Mouse (Mus musculus) retina, postnatal 7 days (tissue): ENCODE measurements around the gene Sumo3.

Experiments used
- DNase-seq: peaks from one replicate; pipeline ENCODE4 v3.0.0-alpha.2; 2012; ENCODE audit warnings: low read depth, low spot score

Sumo3 gene

DNA sequence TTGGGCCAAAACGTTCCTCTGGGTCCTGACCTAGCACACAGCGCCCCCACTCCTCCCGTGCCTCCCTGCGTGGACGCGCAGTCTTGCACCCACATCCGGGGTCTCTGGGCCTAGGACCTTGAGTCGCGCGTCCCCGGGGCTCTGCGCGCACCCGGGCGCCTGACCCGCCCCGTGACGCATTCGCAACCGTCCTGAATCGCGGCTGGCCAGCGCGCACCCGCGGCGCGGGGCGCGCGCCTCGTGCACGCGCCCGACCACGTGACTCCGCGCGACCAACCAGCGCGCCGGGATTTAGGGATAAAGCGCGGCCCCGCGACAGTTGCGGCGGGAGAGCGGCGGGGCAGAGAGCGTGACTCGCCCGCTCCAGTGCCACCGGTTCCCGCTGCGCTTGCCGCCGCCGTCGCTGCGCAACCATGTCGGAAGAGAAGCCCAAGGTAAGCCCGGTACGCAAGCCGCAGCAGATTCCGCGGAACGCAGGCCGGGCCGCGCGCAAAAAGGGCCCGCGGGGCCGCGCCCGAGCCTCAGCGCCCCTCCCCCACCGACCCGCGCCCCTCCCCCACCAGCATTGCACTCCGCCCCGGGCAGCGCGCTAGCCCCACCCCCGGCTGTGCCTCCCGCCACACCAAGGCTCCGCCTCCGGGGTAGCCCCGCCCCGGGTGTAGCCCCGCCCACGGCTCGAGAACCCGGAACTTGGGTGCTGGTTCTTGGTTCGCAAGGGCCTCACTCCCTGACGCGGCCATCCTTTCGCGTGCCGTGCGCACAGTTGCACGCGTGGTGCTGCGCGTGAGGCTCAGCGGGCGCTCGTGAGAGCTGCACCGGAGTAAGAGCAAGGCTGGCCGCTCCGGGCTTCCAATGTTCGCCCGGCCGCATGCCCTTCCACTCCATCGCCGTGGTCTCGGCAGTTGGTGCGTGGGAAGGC lies at the start of gene Sumo3, which contains the start of gene Gm49325:
Gene Sumo3 (plus strand): TSS at position 190 of the 919 bp plus-strand sequence.
Gene Gm49325 (plus strand): TSS at position 290 of the 919 bp plus-strand sequence.
- peak; percentile 85 for DNase-seq

DNA sequence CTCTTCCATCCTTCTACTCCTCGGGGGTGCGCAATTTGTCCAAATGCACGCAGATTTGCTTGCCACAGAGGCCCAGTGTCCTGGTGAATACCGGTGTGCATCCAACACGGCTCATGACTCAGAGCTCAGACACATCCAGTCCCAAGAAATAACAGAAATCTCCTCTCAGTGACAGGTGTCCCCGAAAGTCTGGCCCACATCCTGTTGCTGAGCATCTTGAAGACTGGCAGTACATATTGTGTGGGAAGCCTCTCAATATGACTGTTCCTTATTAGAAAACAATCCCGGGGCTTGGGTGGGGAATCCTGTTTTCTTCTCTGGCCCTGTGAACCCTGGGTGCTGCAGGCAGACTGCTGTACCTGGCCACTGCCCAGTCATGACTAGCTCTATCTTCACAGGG lies 49.3 kb upstream of the Sumo3 start:
- DNase-seq, result no peak

DNA sequence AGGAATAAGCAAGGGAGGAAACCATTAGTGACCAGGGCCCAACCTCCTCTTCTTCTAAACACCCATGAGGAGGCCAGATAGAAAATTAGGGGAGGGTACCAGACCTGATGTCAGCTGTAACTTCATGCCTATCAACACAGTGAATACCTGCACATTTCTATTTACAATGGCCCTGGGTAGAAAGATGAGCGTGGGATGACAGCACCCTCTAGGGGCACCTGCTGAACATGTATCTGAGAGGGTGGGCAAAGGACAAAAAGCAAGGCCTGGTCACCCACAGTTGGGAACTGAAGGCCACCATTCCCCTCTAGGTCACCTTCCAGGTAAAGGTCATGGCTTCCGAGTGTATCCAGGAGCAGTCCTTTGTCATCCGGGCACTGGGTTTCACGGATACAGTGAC lies 48.3 kb upstream of the Sumo3 start:
- DNase-seq, result no peak

DNA sequence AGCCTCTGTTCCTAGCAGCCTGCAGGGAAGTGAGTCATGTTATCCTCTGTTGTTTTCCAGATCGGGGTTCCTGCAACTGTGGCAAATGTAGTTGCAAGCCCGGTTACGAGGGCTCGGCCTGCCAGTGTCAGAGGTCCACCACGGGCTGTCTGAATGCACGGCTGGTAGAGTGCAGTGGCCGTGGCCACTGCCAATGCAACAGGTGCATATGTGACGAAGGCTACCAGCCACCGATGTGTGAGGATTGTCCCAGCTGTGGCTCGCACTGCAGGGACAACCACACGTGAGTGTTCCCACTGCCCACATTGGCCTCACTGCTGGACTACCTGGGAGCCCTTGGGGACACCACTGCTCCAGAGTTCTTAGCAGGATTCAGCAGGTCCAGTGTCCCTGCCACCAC lies 45.8 kb upstream of the Sumo3 start:
- DNase-seq, result no peak

DNA sequence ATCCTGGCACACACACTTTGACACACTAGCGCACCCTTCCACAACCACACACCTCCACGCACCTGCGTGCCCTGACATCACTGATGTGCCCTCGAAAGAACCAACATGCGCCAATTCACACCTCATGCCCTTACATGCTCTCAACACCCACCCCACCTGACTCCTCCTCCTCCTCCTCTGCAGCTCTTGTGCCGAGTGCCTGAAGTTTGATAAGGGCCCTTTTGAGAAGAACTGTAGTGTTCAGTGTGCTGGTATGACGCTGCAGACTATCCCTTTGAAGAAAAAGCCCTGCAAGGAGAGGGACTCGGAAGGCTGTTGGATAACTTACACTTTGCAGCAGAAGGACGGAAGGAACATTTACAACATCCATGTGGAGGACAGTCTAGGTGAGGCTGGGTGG lies 45.1 kb upstream of the Sumo3 start:
- DNase-seq, result no peak

DNA sequence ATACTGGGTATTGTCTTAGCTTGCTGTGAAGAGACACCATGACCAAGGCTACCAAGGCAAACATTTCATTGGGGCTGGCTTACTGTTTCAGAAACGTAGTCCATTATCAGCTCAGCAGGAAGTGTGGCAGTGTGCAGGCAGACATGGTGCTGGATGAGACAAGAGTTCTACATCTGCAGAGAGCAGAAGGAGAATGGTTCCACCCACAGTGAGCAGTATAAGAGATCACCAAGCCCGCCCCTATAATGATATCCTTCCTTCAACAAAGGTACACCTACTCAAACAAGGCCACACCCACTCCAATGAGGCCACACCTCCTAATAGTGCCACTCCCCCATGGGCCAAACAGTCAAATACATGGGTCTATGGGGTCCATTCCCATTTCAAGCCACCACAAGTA lies 44.4 kb upstream of the Sumo3 start:
- no peak for DNase-seq

DNA sequence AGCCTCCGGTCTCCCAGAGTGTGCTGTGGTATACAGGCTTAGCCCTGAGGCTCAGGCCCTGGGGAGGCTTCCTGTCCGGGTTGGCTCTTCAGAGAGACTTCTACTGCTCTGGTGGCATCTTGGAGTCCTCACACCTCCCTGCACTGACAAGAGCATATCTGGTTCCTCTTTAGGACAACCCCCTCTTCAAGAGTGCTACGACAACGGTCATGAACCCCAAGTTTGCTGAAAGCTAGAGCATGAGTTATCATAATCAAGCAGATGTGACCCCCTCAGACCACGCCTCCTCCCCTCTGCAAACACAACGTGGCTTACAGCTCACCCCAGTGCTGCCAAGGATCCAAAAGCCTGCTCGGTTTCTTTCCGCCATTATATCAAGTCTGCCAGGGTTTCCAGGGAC lies 40.9 kb upstream of the Sumo3 start:
- no peak for DNase-seq

DNA sequence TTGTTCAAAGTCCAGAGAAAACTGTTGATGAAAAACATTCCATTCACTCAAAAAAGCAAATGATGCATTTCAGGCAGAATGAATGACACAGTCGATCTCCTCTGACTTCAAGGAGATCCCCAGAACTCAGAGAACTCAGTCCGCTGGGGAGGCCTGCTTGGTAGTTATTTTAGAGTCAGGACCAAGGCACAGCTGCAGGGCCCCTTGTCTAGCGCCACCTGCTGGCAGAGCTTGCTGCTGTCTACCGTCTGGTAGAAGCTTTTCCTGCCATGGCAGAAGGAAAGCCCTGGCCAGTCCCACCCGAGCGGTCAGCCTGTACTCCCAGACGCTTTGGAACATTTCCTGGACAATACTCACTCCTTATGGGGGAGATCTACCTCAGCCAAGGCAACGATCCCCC lies 39.2 kb upstream of the Sumo3 start:
- DNase-seq, result no peak

DNA sequence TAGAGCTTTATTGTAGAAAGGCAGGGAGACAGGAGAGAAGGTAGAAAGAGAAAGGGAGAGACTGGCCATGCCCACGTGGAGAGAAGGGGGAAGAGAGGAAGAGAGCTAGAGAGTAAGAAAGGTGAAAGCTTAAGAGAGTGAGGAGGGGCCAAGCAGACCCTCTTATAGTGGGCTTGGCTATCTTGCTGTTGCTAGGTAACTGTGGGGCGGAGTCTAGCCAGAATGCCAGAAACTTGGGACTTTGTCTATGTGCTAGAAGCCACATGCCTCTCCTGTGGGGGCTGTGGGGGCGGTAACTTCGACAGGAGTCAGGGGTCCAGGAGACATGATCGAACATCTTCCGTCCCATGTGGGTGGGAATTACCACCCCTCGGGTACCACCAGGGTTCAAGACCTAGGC lies 36.4 kb upstream of the Sumo3 start:
- DNase-seq, result no peak

DNA sequence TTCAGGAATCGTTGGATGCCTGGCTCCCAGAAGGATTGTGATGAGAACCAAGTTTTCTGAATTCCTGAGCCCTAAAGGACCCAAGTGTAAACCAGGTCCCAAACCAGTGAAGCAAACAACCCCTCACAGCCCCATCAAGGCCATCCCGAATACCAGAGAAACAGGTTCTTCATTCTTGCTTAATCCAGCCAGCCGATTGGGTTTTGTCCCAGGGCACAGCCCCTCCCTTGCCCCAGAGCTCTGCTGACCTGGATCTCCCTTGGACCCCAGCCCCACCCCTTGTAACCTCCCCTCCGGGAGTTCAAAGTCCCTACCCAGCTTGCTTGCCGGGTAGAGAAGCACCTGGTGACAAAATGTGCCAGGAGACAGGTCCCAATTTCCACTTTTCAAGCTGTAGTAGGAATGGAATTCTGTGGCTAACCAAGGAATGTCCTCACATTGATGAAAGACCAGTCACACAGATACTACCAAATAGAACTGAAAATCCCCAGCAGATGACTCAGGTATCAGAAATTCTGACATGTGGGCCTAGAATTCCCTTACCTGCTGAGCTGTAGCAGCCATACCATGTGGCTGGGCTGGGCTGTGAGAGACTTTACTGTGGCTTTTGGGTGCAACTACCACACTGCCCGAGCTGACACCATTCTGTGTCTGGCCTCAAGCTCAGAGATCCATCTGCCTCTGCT lies 35.8 kb upstream of the Sumo3 start:
- no peak for DNase-seq

DNA sequence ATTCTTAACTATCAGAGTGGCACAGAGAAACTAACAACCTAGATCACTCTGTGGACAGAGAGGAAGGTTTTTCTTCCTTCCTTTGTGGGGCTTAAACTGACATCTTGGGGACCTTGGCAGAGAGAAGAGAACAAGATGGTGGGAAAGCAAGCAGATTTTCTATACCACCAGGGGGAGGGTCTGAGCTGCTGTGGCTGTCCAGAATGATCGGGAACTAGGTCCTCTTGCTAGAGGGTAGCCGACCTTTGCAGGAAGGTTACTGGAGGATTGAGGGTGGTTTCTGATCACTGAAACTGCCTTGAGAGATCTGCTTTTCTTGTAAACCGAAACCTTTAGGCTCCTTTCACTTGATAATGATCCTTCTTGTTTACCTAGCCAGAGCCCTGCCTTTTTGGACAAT lies 33.7 kb upstream of the Sumo3 start:
- DNase-seq, result no peak

DNA sequence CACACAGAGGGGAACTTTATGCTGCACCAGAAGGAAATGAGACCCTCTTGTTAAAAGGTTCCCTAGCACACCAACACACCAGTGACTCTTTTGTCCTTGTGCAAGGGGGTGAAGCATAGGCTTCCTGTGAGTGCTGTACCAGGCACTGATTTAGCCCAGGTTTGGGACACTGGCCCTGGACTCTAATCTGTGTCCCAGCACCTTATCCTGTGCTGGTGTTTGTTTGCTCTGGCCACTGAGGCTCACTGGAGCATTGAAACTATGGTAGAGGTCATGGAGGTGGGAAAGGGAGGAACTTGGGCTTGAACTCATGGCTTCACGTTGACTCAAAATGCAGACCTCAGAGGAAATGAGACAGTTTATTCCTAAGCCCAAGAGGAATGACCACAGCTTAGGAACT lies 32.7 kb upstream of the Sumo3 start:
- no peak for DNase-seq

DNA sequence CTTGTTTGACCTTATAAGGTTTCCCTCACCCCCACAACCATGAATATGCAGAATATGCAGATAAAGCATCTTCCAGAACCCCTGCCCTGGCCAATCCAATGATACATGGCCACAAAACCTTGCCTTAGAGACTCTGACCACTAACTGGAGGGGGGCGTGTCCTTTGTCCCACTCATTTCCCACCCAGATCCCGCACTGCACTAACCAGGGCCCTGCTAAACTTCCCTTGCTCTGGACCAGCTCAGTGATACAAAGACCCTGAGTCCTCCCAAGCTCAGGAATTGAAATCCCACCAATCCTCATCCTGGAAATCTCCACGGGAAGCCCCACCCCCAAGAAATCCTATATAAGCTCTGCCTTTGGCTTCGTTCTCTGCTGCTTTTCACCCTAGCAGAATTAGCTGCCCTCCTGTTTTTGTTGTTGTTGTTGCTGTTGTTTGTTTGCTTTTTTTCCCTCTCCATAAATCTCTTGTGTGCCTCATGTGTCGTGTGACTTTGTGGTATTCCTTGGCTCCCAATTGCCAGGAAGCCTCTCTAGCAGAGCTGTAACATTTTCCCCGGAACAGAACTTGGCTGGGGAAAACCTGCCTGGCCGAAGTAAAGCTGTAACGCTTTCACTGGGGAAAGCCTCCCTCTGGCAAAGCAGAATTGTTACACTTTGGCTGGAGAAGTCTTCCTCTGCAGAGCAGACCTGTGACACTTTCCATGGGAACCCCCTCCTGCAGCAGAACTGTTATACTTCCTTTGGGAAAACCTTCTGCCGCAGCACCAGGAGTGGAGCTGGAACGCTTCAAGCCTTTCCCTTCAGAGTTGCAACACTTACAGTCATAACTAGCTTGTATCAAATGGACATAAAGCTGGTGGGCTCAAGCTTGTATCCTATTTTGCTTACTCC lies 25.6 kb upstream of the Sumo3 start:
- DNase-seq, result no peak

DNA sequence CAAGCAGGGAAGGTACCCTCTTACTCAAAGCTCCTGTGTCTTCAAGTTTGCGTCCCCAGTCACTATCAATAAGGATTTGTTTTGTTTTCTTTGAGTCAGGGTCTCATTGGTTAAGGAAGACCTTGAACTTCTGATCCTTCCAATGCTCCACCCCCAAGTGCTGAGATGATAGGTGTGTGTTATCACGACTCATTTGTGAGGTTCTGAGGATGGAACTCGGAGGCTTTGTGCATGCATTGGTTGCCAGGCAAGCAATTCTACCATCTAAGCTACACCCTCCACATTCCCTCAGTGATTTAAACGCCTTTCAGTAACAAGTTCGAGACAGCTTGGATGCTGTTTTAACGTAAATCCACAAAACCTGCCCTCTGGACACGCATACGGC lies 24.9 kb upstream of the Sumo3 start:
- DNase-seq, result no peak

DNA sequence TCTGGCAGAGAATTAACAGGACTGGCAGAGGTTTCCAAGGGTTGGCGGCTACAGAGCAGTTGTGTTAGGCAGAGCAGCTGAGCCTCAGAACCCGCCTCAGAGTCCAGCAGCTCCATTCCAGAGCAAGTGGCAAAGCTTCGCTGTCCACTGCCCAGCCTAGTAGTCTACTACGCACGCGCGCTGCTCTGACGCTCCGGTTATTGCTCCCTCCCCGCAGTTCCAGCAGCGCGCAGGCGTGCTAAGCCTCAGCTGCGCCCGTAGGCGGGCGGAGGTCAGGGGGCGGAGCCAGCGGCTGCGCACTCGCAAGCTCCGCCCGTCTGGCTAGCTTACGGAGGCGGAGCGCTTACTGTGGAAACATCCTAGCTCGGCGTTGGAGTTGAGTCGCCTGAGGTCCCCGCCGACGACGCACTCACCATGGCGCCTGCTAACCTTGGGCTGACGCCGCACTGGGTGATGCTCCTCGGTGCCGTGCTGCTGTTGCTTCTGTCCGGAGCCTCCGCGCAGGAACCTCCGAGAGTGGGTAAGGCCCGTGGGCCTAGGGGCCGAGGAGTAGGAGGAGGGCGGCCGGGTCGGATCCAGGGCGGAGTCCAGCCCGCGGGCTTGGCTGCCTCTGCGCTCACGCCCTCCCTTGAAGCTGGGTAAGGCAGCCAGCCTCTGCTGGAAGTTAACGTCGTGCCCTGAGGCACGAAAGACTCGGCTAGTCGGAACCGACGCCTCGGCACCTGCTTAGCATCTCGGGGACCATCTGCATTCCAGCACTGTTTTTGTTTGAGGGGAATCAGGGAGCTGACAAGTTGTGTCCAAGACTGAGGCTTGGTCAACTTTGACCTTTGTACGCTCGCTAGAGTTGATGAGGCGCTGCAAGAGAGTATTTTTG lies 24.3 kb upstream of the Sumo3 start, which contains the start of gene Pttg1ip:
Gene Pttg1ip (plus strand): TSS at position 313 of the 877 bp plus-strand sequence.
- DNase-seq, result peak; percentile 96

DNA sequence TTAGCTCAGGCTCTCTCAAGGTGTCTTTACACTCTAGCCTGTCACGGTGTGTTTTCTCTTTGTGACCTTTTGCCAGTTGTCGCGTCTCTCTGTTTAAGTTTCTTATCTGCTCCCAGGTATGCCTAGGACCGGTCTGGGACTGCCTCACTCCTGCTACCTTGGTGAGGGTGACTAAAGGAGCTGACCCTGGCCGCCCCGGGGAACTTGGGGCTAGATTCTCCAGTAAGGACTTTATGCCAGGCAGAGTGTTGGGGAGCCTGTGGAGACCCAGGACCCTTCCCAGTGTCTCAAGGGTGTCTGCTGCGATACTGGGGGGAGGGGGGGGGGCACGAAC lies 23.6 kb upstream of the Sumo3 start:
- no peak for DNase-seq

DNA sequence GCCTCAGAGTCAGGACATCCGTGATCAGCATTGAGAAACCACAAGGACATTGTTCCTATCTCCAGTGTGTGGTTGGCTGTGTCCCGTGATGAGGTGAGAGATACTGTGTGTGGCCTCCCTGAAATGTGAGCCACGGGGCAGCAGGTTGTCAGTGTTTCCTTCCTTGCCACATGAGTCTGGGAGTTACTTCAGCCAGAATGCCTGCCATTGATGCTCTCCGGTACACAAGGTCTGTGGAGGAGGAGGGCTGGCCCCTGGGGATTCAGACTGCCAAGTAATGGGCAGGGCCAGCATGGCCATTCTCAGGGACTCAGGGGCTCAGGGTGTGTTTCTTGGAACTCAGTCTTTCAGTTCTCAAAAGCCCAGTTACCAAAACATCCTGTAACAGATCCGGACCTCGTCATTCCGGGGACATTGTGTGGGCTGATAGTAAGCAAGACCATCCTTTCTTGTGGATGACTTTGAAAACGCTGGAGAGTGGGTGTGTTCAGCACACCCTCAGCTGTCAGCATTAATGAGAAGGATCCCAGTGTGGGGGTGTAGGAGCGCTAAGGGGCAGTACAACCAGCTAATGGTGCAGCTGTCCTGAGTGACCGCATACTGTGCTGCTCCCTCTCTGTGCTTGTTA lies 22.0 kb upstream of the Sumo3 start:
- DNase-seq, result no peak

DNA sequence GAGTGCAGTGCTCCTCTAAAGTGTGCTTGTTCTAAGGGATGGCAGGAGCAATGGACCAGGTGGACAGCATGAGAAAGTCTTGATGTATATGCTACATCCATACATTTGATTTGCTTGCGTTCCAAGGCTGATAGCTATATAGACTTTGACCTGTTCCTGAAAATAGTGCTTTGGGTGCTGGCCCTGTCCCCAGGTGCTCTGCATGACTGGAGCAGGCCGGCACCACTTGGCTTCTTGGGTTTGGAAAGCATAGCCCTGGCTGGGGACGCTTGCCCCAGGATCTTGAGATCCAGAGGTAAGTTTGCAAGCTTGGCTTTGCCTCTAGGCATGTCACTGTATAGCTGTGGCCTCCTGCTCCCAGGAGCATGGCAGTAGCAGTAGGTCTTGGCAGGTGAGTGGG lies 19.3 kb upstream of the Sumo3 start:
- DNase-seq, result no peak

DNA sequence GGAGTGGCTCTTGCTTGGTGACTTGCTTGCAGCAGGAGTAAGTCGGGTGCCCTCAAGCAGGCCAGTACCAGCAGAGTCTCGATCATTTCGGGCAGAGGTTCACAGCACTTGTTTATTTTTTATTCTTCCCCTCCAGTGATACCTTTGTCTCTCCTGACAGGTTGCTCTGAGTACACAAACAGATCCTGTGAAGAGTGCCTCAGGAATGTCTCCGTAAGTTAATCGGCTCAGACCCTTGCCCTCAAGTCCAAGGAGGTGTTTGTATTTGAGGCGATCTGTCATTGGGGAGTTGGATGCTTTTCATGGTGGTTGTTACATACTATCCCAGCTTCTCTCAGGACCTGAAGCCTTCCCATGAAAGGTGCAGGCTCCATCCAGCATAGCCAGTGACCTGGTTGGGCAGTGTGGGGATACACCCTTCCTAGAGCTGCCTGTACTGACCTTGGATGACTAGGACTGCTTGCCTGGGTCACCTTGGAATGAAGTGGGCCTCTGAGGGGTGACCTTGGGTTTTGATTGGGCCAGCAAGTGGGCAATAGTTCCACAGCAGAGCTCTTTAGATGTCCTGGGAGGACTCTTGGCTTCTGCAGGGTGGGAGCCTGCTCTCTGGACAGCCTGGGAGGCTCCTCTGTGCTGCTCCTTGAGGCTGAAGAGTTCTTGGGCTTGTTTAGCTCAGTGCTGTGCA lies 18.7 kb upstream of the Sumo3 start:
- DNase-seq, result no peak

DNA sequence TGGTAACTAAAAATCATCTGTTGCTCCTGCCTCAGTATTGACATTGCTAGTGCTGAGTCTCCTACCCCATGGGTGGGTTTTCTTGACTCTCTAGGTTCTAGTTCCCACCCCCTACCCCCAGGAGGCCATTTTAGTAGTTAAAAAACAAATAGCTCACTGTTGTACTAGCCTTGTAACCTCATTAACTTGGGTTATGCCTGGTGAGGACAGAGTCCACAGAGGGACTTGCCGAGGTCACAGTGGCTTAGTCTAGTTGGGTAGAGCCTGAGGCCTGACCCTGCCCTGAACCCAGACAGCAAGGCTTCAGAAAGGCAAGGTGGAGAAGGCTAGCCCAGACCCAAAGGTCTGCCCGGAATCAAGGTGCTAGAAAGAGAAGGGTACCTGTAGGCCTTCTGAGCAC lies 17.9 kb upstream of the Sumo3 start:
- no peak for DNase-seq
